Mouse (Mus musculus) C2C12 (cell line): Measurements from ENCODE around the gene Zfp36l2.

Experiments used
- CEBPB ChIP-seq: IDR thresholded peaks from one replicate; pipeline ENCODE4 v1.6.1; 2011; ENCODE audit warnings: low read depth, mild to moderate bottlenecking, control low read depth, moderate library complexity
- CTCF ChIP-seq: IDR thresholded peaks from one replicate; pipeline ENCODE4 v1.5.1; 2011; ENCODE audit not compliant: control insufficient read depth, insufficient read depth, insufficient read length
- MYOG ChIP-seq: IDR thresholded peaks from one replicate; pipeline ENCODE4 v1.6.1; 2011; ENCODE audit not compliant: control insufficient read depth, insufficient read length; ENCODE audit errors: extremely low read depth

- TF ChIP-seq CTCF = no peak
- no peak for TF ChIP-seq CEBPB
- TF ChIP-seq MYOG = no peak
Measured at GRCm38 (mm10) chr17:84165735-84166134, 22.0 kb downstream of the Zfp36l2 start.
